Mouse (Mus musculus) hindbrain, embryonic 16.5 days (tissue): ENCODE measurements around the gene Krt27. TPM values are rescaled to one million over a fixed set of nuclear protein-coding genes. Genes with fewer than 3 reads are reported as not detected.

ENCODE experiments used
- ATAC-seq: fragments of 200-750 bp; cut with Nextera tagmentation; 2 replicates; pipeline ENCODE4 v1.8.0; 2017; ENCODE audit warnings: moderate TSS enrichment, moderate library complexity
- H3K27ac ChIP-seq: fragments of 300-500 bp; sonication (generic); 2 replicates; pipeline ENCODE4 v1.5.1; 2014; ENCODE audit warnings: low read depth, mild to moderate bottlenecking, control low read depth, low read length, moderate library complexity
- H3K27me3 ChIP-seq: fragments of 300-500 bp; sonication (generic); replicated peaks from 2 replicates; pipeline ENCODE4 v1.6.1; 2014; ENCODE audit warnings: low read length; ENCODE audit not compliant: control insufficient read depth, insufficient read depth
- H3K36me3 ChIP-seq: fragments of 300-500 bp; sonication (generic); 2 replicates; pipeline ENCODE4 v1.6.1; 2014; ENCODE audit warnings: mild to moderate bottlenecking, low read length, moderate library complexity, mixed read lengths; ENCODE audit not compliant: control insufficient read depth, insufficient read depth
- H3K4me1 ChIP-seq: fragments of 300-500 bp; sonication (generic); 2 replicates; pipeline ENCODE4 v1.6.1; 2014; ENCODE audit warnings: low read depth, low read length; ENCODE audit not compliant: control insufficient read depth, insufficient read depth
- H3K4me2 ChIP-seq: fragments of 300-500 bp; sonication (generic); 2 replicates; pipeline ENCODE4 v1.6.1; 2014; ENCODE audit warnings: mild to moderate bottlenecking, low read length, control low read depth, moderate library complexity
- H3K4me3 ChIP-seq: fragments of 300-500 bp; sonication (generic); 2 replicates; pipeline ENCODE4 v1.5.1; 2014; ENCODE audit warnings: mild to moderate bottlenecking, low read length, control low read depth, moderate library complexity
- H3K9ac ChIP-seq: fragments of 300-500 bp; sonication (generic); 2 replicates; pipeline ENCODE4 v1.6.1; 2014; ENCODE audit warnings: low read depth, mild to moderate bottlenecking, control low read depth, low read length, moderate library complexity
- H3K9me3 ChIP-seq: fragments of 300-500 bp; sonication (generic); 2 replicates; pipeline ENCODE4 v1.6.1; 2014; ENCODE audit warnings: mild to moderate bottlenecking, low read length, moderate library complexity; ENCODE audit not compliant: control insufficient read depth
- WGBS: fragments of 180-500 bp; shearing (Covaris S2); extraction: QIAGEN DNeasy Blood & Tissue Kit; methylation state at CpG from one replicate; pipeline ENCODE4 v1.1.7; 2014; 5-methylcytosine and 5-hydroxymethylcytosine counted together
- polyA plus RNA-seq: library from polyadenylated mRNA; unstranded; fragments of >200 nt; fragmentation: Nextera tagmentation; extraction: Ambion mirVana; gene quantifications from 2 replicates; pipeline ENCODE4 v1.2.1, GENCODE M21; 2015

Krt27 gene
- polyA plus RNA-seq, 1 experiment from 2014 or later = 0.41 TPM

DNA sequence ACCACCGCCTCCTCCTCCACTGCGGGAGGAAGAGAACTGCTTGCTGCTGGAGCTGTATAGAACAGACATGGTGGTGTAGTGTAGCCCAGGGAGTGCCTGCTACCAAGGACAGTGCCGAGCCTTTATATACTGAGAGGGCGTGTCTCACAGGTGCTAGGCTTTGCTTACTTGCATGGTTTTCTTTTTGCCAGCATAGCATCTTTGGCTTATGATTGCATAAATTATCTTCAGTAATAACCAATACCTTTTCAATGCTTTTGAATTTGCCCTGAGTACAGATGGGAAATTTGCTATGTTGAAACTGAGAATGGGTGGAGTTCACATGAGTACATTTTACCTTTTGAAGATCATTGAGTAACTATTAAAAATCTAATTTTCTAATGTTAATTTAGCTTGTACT, 38.4 kb upstream of the Krt27 start, which contains the start of gene Krt10:
Gene Krt10, minus strand, starts transcription at position 101 of the 400 bp plus-strand sequence.
- Histone ChIP-seq H3K36me3 (no peaks in the 10 kb centered on the region), H3K9me3 (no peaks in the 10 kb centered on the region), H3K27me3 (no peaks in the 10 kb centered on the region), H3K4me3 (no peak within 1 kb of the TSS), H3K4me2 (no peak within 1 kb of the TSS), H3K4me1 (peaks cover 6% of the 10 kb centered on the region), H3K27ac (no peak within 1 kb of the TSS), H3K9ac (no peak within 1 kb of the TSS)
- no peak for ATAC-seq
- WGBS = 91% methylated on average over 4 of the region's 4 CpGs

DNA sequence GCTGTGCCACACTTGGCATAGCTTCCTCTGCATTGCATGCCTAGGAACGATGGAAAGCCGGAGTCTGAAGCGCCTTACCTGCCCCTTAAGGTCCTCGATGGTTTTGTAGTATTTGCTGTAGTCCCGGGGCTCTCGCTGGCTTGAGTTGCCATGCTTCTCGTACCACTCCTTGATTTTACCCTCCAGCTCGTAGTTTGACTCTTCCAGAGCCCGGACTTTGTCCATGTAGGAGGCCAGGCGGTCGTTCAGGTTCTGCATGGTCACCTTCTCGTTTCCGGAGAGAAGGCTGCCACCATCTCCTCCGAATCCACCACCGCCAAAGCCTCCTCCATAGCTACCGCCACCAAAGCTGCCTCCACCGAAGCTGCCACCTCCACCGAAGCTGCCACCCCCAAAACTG, 37.8 kb upstream of the Krt27 start:
- Histone ChIP-seq H3K4me1 (peaks cover 6% of the 10 kb centered on the region), H3K4me3 (no peak overlapping the region), H3K36me3 (no peaks in the 10 kb centered on the region), H3K9ac (no peak overlapping the region), H3K27ac (no peak overlapping the region), H3K4me2 (no peak overlapping the region), H3K9me3 (no peaks in the 10 kb centered on the region), H3K27me3 (no peaks in the 10 kb centered on the region)
- no peak for ATAC-seq
- WGBS = 91% methylated on average over 18 of the region's 18 CpGs

DNA sequence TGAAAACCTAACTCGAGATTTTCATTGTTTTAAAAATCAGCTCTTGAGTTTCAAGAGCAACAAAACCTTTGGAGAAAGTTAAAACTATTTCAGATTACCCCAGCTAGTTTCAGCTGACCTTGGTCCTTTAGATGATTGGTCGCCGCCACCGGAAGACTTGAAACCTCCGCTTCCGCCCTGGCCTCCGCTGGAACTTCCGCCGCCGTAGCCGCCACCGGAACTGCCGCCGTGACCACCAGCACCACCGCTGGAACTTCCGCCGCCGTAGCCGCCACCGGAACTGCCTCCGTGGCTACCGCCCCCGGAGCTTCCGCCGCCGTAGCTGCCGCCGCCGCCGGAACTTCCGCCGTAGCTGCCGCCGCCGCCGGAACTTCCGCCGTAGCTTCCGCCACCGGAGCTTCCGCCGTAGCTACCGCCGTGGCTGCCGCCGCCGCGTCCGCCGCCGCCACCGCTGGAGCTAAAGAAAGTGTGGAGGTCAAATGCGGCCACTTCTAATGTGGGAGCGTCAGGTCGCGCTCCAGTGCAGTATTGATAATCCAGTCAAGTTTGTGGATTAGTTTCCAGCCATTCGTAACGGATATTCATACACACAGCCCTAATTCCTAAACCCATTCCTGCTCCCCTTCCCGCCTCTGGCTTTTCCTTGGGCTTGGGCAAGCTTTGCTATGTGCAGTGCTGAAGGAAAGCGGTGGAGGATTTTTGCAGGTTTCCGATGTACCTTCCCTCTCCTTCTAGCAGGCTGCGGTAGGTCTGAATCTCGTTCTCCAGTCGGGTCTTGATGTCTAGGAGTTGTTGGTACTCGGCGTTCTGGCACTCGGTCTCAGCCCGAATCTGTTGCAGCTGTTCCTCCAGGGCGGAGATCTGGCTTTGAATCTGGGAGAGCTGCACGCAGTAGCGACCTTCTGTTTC, 35.2 kb upstream of the Krt27 start:
- WGBS = 2% methylated on average over 71 of the region's 71 CpGs

DNA sequence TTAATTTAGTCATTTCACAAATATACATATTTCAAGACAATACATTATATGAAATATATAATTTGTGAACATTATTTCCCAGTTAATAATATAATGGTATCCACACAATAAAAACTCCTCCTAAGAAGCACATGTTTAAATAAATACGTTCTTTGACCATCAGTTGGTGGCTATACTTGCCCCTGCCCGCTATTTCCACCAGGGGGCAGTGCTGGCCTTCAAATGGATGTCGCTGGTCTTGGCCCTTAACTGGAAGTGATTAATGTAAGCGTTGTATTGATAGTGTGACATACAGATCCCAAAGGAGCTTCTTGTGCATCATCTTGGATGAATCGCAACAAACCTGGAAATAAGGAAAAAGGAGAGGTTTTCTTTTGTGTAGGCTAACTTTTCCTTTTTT, 28.7 kb upstream of the Krt27 start:
- Histone ChIP-seq H3K9ac (no peak overlapping the region), H3K9me3 (no peaks in the 10 kb centered on the region), H3K4me1 (no peaks in the 10 kb centered on the region), H3K36me3 (no peaks in the 10 kb centered on the region), H3K4me2 (no peak overlapping the region), H3K27ac (no peak overlapping the region), H3K27me3 (peaks cover 2% of the 10 kb centered on the region), H3K4me3 (no peak overlapping the region)
- WGBS = 15% methylated on average over 5 of the region's 5 CpGs
- ATAC-seq = no peak

More for the DNA sequence above, 35.2 kb upstream of the Krt27 start:
- Histone ChIP-seq H3K4me1 (peaks cover 6% of the 10 kb centered on the region), H3K27ac (peak overlapping the region; percentile 96), H3K4me3 (peak overlapping the region; percentile 65), H3K9ac (peak overlapping the region; percentile 82), H3K4me2 (peak overlapping the region; percentile 64), H3K36me3 (no peaks in the 10 kb centered on the region), H3K27me3 (no peaks in the 10 kb centered on the region; the same call in none of the 2 replicates), H3K9me3 (no peaks in the 10 kb centered on the region)
- ATAC-seq = peak; percentile 90

DNA sequence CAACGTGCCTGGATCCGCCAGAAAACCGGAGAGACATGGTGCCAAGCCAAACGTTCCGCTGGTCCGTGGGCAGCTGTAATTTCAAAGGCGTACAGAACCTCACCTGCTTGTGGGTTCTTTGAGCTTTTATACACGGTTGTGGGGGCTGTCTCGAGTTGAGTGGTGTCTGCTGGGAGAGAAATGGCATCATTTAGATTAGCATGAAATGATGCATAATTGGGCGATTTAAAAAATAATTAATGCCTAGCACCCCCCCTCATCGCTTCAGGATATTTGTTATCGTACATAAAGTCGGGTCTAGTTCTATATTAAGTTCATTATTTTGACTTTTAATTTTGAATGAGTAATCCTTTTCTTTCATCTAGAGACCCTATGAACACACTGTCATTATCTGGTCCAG, 23.9 kb upstream of the Krt27 start, which contains the start of gene Krt28:
Gene Krt28, minus strand, starts transcription at position 101 of the 400 bp plus-strand sequence.
- Histone ChIP-seq H3K27me3 (peaks cover 2% of the 10 kb centered on the region; the same call in 1 of the 2 replicates), H3K36me3 (no peaks in the 10 kb centered on the region), H3K4me3 (no peak within 1 kb of the TSS), H3K4me1 (no peaks in the 10 kb centered on the region), H3K27ac (no peak within 1 kb of the TSS), H3K4me2 (no peak within 1 kb of the TSS), H3K9me3 (no peaks in the 10 kb centered on the region), H3K9ac (no peak within 1 kb of the TSS)
- ATAC-seq = no peak
- WGBS = 83% methylated on average over 13 of the region's 13 CpGs

DNA sequence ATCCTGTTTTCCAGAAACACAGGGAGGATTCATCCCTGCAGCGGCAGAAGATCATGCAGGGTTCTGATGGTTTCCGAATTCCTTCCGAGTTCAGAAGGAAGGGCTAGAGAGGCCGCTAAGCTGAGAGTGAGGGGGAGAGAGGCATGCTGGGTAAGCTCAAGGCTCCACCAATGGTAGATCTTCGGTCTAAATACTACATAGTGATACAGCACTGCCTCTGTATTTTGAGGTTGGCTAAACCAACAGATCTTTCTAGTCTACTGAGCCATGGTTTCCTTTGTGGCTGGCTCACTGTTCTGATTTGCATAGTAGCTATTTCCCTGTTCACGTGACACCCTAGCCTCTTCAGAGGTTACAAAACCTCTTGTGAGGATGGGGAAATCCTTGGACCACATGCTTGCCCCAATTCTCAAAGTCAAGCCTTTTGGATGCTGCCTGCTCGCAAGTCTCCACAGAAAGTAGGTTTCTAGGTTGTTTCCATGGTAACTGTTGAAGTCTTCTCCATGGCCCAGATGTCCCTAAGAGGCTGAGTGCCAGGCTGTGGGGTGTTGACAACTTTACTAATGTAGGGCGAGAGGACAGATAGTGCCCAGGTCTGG, 19.0 kb upstream of the Krt27 start:
- WGBS = 80% methylated on average over 8 of the region's 8 CpGs
- no peak overlapping the region for H3K4me3 ChIP-seq
- H3K27ac ChIP-seq = no peak overlapping the region
- H3K4me1 ChIP-seq = no peaks in the 10 kb centered on the region
- ATAC-seq = peak; percentile 65
- no peaks in the 10 kb centered on the region for H3K36me3 ChIP-seq
- no peaks in the 10 kb centered on the region for H3K9me3 ChIP-seq
- no peaks in the 10 kb centered on the region for H3K27me3 ChIP-seq
- H3K4me2 ChIP-seq = no peak overlapping the region
- no peak overlapping the region for H3K9ac ChIP-seq

DNA sequence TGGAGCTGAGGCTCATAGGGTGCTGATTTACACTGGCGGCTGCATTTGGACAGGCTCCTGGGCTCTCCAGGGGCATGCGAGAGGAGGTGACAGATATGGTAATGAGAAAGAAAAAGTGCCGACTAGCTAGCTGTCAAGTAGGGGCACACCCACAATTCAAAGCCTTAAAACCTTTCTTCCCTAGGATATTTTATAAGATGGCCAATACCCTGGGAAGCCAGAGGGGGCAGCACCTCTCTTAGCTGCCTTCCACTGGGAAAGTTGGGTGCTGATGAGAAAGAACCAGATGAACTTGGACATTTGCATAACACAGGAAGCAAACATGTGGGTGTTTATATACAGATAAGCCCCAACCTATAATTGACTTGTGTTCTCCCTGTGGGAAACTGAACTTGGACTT, 18.3 kb upstream of the Krt27 start:
- Histone ChIP-seq H3K4me1 (no peaks in the 10 kb centered on the region), H3K36me3 (no peaks in the 10 kb centered on the region), H3K4me3 (no peak overlapping the region), H3K27me3 (no peaks in the 10 kb centered on the region), H3K27ac (no peak overlapping the region), H3K9me3 (no peaks in the 10 kb centered on the region), H3K9ac (no peak overlapping the region), H3K4me2 (no peak overlapping the region)
- 20% methylated on average over 3 of the region's 3 CpGs for WGBS
- no peak for ATAC-seq

DNA sequence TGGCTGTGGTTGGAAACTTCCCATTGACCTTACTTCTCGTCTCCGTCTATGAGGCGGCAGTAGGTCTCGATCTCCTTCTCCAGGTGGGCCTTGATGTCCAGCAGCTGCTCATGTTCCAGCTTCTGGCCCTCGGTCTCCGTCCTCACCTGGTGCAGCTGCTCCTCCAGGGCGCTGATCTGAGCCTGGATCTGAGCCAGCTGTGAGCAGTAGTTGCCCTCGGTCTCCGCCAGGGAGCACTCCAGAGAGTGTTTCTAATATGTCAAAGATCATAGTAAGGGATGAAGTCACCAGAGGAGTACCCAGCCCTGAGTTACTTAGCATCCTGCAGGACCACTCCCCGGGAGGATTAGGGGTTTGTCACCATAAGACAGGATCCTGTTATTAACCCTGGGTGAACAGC, 15.9 kb upstream of the Krt27 start:
- Histone ChIP-seq H3K9ac (no peak overlapping the region), H3K4me2 (no peak overlapping the region), H3K27me3 (no peaks in the 10 kb centered on the region), H3K9me3 (no peaks in the 10 kb centered on the region), H3K27ac (no peak overlapping the region), H3K4me1 (no peaks in the 10 kb centered on the region), H3K4me3 (no peak overlapping the region), H3K36me3 (no peaks in the 10 kb centered on the region)
- 53% methylated on average over 10 of the region's 10 CpGs for WGBS
- ATAC-seq = no peak

DNA sequence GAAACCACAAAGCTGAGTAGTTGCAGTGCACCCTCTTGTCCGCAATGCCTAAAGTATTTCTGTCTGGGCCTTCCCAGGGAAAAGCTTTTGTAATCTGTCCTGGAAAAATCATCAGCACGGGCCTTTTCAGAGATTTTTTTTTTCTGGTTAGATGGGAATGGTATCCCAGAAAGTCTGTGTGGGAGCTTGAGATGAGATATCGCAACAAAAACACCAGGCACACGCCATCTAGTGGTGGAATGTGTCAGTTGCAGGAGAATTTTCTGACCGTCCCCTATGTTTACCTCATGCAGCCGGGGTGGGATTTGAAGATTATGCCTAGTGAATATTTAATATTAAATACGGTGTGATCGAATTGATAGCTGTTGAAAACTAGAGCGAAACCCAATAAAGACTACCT, 13.5 kb upstream of the Krt27 start:
- H3K9me3 ChIP-seq = no peaks in the 10 kb centered on the region
- H3K9ac ChIP-seq = no peak overlapping the region
- no peak for ATAC-seq
- H3K36me3 ChIP-seq = no peaks in the 10 kb centered on the region
- no peak overlapping the region for H3K4me2 ChIP-seq
- H3K27ac ChIP-seq = no peak overlapping the region
- 25% methylated on average over 9 of the region's 9 CpGs for WGBS
- H3K27me3 ChIP-seq = no peaks in the 10 kb centered on the region
- no peaks in the 10 kb centered on the region for H3K4me1 ChIP-seq
- no peak overlapping the region for H3K4me3 ChIP-seq
